Mouse (Mus musculus): ENCODE results near the gene Hypm.

Gene Hypm

GRCm38 (mm10) chrX:9846628-9847027, at the start of gene Hypm:
Gene Hypm (plus strand): TSS chrX:9846928.
- DNase-seq (ENCODE audit: low spot score): no peak

- DNase-seq (ENCODE audit: low spot score): no peak
Observed at GRCm38 (mm10) chrX:9810101-9810500, 36.6 kb upstream of the Hypm start.

DNA sequence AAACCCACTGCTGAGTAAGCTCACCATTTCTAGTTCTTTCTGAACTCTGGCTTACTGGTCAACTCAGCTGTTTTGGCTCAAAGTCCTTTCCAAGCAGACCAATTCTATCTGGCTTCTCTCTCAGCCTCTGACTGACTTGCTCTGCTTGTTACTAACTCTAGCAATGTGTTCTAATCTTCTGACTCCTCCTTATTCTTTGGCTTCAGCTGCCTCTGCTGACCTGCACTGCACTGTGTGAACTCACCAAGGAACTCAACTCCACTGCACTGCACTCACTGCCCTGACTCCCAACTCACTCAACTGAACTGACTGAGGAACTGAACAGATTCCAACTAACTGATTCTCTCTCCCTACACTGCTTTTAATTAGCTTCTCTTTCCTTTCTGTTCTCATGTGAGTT, 34.3 kb upstream of the Hypm start:
- no peak for DNase-seq (ENCODE audit: low spot score)

GRCm38 (mm10) chrX:9834779-9835178, 11.9 kb upstream of the Hypm start:
- no peak for DNase-seq (ENCODE audit: low spot score)

GRCm38 (mm10) chrX:9849403-9849802, 2.7 kb downstream of the Hypm start, which contains the start of gene H2al3:
Gene H2al3 (plus strand): TSS chrX:9849703.
- no peak for DNase-seq (ENCODE audit: low spot score)

GRCm38 (mm10) chrX:9861859-9862258, 15.1 kb downstream of the Hypm start:
- no peak for DNase-seq (ENCODE audit: low spot score)

DNA sequence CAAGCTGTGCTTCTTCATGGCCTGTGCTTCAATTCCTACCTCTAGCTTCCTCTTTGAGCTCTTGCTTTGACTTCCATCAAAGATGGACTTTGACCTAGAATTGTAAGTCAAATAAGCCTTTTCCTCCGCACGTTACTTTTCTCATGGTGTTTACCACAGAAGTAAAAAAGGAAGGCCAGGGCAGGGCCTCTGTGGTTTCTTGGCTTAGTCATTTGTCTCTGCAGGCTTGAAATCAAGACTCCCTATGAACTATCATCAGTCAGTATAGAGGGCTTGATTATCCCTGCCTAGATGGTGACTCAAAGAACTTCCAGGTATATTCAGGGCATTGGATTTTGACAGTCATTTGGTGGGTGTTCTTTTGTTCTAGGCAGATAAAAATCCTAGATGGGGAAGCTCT, 28.8 kb downstream of the Hypm start:
- DNase-seq (ENCODE audit: low spot score): no peak

- no peak for DNase-seq (ENCODE audit: low spot score)
Observed at GRCm38 (mm10) chrX:9885322-9885721, 38.6 kb downstream of the Hypm start, which contains the start of gene Sytl5. Gene Sytl5 (plus strand): TSS chrX:9885622.
